Mouse (Mus musculus) limb, embryonic 14.5 days (tissue): ENCODE measurements at regions not wholly inside any gene's neighbourhood (a gene's known extent, or its start where the extent isn't known, plus 50 kb on each side); places are given as distances from the start of the nearest gene placed in this dataset.

ENCODE experiments used
- ATAC-seq: fragments of 200-750 bp; cut with Nextera tagmentation; 2 replicates; pipeline ENCODE4 v1.8.0; 2017; ENCODE audit warnings: low read depth, moderate number of reproducible peaks, moderate TSS enrichment; ENCODE audit not compliant: low FRiP score
- DNase-seq: peaks from one replicate; pipeline ENCODE4 v3.0.0-alpha.2; 2015; ENCODE audit warnings: low spot score
- H3K27ac ChIP-seq: fragments of 300-500 bp; sonication (generic); replicated peaks from 2 replicates; pipeline ENCODE4 v1.5.1; 2014; ENCODE audit warnings: low read depth, mild to moderate bottlenecking, low read length, moderate library complexity, mixed read lengths
- H3K27me3 ChIP-seq: fragments of 300-500 bp; sonication (generic); 2 replicates; pipeline ENCODE4 v1.6.1; 2014; ENCODE audit warnings: low read length, mixed read lengths; ENCODE audit not compliant: control insufficient read depth, insufficient read depth
- H3K36me3 ChIP-seq: fragments of 300-500 bp; sonication (generic); 2 replicates; pipeline ENCODE4 v1.6.1; 2014; ENCODE audit warnings: mild to moderate bottlenecking, low read length, moderate library complexity, mixed read lengths; ENCODE audit not compliant: control insufficient read depth, insufficient read depth
- H3K4me1 ChIP-seq: fragments of 300-500 bp; sonication (generic); 2 replicates; pipeline ENCODE4 v1.6.1; 2014; ENCODE audit warnings: antibody characterized with exemption, low read length, mixed read lengths; ENCODE audit not compliant: control insufficient read depth, insufficient read depth
- H3K4me2 ChIP-seq: fragments of 300-500 bp; sonication (generic); replicated peaks from 2 replicates; pipeline ENCODE4 v1.6.1; 2014; ENCODE audit warnings: low read depth, mild to moderate bottlenecking, low read length, moderate library complexity; ENCODE audit not compliant: severe bottlenecking
- H3K4me3 ChIP-seq: fragments of 300-500 bp; sonication (generic); replicated peaks from 2 replicates; pipeline ENCODE4 v1.5.1; 2014; ENCODE audit warnings: low read length
- H3K9ac ChIP-seq: fragments of 300-500 bp; sonication (generic); 2 replicates; pipeline ENCODE4 v1.6.1; 2014; ENCODE audit warnings: mild to moderate bottlenecking, low read depth, low read length, moderate library complexity; ENCODE audit not compliant: severe bottlenecking
- H3K9me3 ChIP-seq: fragments of 300-500 bp; sonication (generic); 2 replicates; pipeline ENCODE4 v1.6.1; 2016; ENCODE audit warnings: low read length; ENCODE audit not compliant: control insufficient read depth
- POLR2A ChIP-seq: fragments of 200-500 bp; IDR thresholded peaks from 2 replicates; pipeline ENCODE4 v1.8.0; 2012; ENCODE audit warnings: inconsistent platforms, mild to moderate bottlenecking, moderate library complexity, borderline replicate concordance; ENCODE audit not compliant: insufficient read depth, insufficient read length; ENCODE audit errors: extremely low read depth
- WGBS: fragments of 180-500 bp; shearing (Covaris S2); extraction: QIAGEN DNeasy Blood & Tissue Kit; methylation state at CpG from one replicate; pipeline ENCODE4 v1.1.7; 2014; 5-methylcytosine and 5-hydroxymethylcytosine counted together

- H3K4me2 ChIP-seq, result no peak overlapping the region
- ATAC-seq, result no peak
These were observed 200.5 kb downstream of the Nr2f2 start for GRCm38 (mm10) chr7:70166081-70166480.

GRCm38 (mm10) chr7:70165501-70165900, 201.0 kb downstream of the Nr2f2 start:
- Histone ChIP-seq H3K27ac (no peak overlapping the region), H3K4me3 (no peak overlapping the region), H3K4me1 (no peaks in the 10 kb centered on the region), H3K27me3 (no peaks in the 10 kb centered on the region), H3K9ac (no peak overlapping the region), H3K4me2 (no peak overlapping the region), H3K9me3 (no peaks in the 10 kb centered on the region), H3K36me3 (no peaks in the 10 kb centered on the region)
- TF ChIP-seq POLR2A, result no peak
- ATAC-seq (no peak), DNase-seq (no peak)
- 65% methylated on average over 4 of the region's 4 CpGs for WGBS

More at GRCm38 (mm10) chr7:70166081-70166480, 200.5 kb downstream of the Nr2f2 start:
- no peak overlapping the region for H3K9ac ChIP-seq
- TF ChIP-seq POLR2A, result no peak
- no peaks in the 10 kb centered on the region for H3K9me3 ChIP-seq
- H3K4me3 ChIP-seq, result no peak overlapping the region
- no peak overlapping the region for H3K27ac ChIP-seq
- no peaks in the 10 kb centered on the region for H3K4me1 ChIP-seq
- no peak for DNase-seq
- H3K27me3 ChIP-seq, result no peaks in the 10 kb centered on the region
- WGBS, result 69% methylated on average over 5 of the region's 5 CpGs
- no peaks in the 10 kb centered on the region for H3K36me3 ChIP-seq

- no peak for TF ChIP-seq POLR2A
- DNase-seq, result no peak
- 67% methylated on average over 6 of the region's 6 CpGs for WGBS
These were observed 201.8 kb downstream of the Nr2f2 start for GRCm38 (mm10) chr7:70164691-70165193.

GRCm38 (mm10) chr7:70158531-70158930, 208.0 kb downstream of the Nr2f2 start:
- Histone ChIP-seq H3K27ac (no peak overlapping the region), H3K4me2 (no peak overlapping the region), H3K36me3 (no peaks in the 10 kb centered on the region), H3K4me3 (no peak overlapping the region), H3K4me1 (no peaks in the 10 kb centered on the region), H3K27me3 (no peaks in the 10 kb centered on the region), H3K9me3 (no peaks in the 10 kb centered on the region), H3K9ac (no peak overlapping the region)
- TF ChIP-seq POLR2A, result no peak
- ATAC-seq (no peak), DNase-seq (no peak)
- WGBS, result 42% methylated on average over 8 of the region's 8 CpGs

More at GRCm38 (mm10) chr7:70164691-70165193, 201.8 kb downstream of the Nr2f2 start:
- no peak overlapping the region for H3K9ac ChIP-seq
- H3K4me2 ChIP-seq, result no peak overlapping the region
- H3K4me1 ChIP-seq, result no peaks in the 10 kb centered on the region
- H3K4me3 ChIP-seq, result no peak overlapping the region
- no peaks in the 10 kb centered on the region for H3K9me3 ChIP-seq
- H3K27me3 ChIP-seq, result no peaks in the 10 kb centered on the region
- ATAC-seq, result no peak
- no peak overlapping the region for H3K27ac ChIP-seq
- no peaks in the 10 kb centered on the region for H3K36me3 ChIP-seq

DNA sequence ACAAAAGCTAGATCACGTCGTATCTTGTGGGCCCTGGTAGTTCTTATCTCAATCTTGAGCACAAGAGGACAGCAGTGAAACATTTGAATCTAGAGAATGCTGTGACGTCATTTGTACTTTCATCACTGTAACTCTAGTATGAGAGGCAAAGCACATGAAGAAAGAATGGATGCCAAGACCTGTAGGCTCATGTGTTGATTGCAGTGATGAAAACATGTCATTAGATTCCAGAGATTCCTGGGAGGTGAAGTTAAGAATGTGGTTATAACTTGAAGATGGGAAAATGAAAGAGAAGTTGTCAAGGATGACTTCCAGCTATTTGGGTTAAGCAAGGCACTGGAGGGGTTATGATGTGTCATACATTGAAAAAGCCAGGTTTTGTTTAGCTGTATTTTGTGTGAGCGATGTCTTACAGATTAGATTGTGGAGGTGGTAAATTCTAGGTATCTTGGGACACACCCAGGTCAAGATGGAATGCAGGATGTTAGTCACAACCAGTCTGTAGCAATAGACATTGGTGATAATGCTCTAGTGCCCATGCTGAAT, 221.7 kb downstream of the Nr2f2 start:
- H3K36me3 ChIP-seq, result no peaks in the 10 kb centered on the region
- no peaks in the 10 kb centered on the region for H3K9me3 ChIP-seq
- TF ChIP-seq POLR2A, result no peak
- WGBS, result 75% methylated on average over 4 of the region's 4 CpGs
- H3K27me3 ChIP-seq, result no peaks in the 10 kb centered on the region
- ATAC-seq (no peak), DNase-seq (no peak)
- H3K4me3 ChIP-seq, result no peak overlapping the region
- no peak overlapping the region for H3K4me2 ChIP-seq
- no peak overlapping the region for H3K27ac ChIP-seq
- H3K9ac ChIP-seq, result no peak overlapping the region
- no peaks in the 10 kb centered on the region for H3K4me1 ChIP-seq

- Histone ChIP-seq H3K4me2 (no peak overlapping the region), H3K9ac (no peak overlapping the region), H3K36me3 (no peaks in the 10 kb centered on the region), H3K27me3 (no peaks in the 10 kb centered on the region), H3K4me1 (no peaks in the 10 kb centered on the region), H3K9me3 (no peaks in the 10 kb centered on the region), H3K4me3 (no peak overlapping the region), H3K27ac (no peak overlapping the region)
- DNase-seq, result no peak
- TF ChIP-seq POLR2A, result no peak
- WGBS, result 79% methylated on average over 5 of the region's 5 CpGs
- ATAC-seq, result no peak
These were observed 229.7 kb downstream of the Nr2f2 start for GRCm38 (mm10) chr7:70136837-70137236.
